7 mouse cellular contexts compared by ENCODE assay signal in the genomic region with DNA sequence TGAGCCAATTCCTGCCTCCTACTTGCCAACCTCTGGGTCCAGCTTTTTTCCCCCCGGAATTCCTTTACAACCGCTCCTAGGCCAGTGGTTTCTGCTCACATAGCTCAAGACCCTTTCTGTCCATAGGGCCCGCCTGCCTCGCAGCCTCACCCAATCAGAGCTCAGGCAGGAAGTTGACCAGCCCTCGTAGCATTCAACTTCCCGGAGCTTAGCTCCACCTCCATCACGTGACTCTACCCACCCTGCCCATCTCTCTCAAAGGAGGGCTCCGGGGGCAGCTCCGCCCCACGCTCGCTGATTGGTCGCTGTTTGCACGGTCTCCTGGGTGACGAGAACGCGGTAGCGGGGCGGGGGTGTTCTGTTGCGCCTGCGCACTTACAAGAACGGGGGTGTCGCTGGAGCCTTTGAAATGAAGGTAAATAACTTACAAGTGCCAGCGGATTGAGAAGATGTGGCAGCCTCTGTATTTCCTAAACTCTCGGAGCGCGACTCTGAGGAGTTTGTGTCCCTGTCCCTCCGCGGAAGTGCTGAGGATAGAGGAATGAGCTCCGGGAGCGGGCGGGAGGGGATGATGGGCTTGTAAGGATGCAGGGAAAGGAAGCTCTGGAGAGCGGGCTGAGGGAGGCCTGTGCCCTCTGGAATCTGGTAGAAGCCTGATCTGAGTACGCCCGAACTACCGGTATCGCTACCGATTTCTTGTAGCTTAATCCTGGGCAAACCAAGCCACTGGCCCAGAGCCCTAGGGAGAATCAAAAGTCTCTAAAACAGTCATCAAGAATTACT. TPM values are rescaled to one million over a fixed set of nuclear protein-coding genes. Genes with fewer than 3 reads are reported as not detected.
DNase-seq lines count a peak whose midpoint lies in the region; ATAC-seq lines count a peak whose summit lies in the region.

A gene (plus strand): TSS at position 351 of the 783 bp plus-strand sequence.

- WGBS in embryonic facial prominence, embryonic 11.5 days = under 1% methylated on average over 37 of the region's 37 CpGs
- under 1% methylated on average over 37 of the region's 37 CpGs for WGBS in limb, embryonic 10.5 days
- WGBS in midbrain, embryonic 13.5 days = under 1% methylated on average over 37 of the region's 37 CpGs

- H3K9ac ChIP-seq in embryonic facial prominence, embryonic 11.5 days (replicated peaks; ENCODE audit: low read length) = peak within 1 kb of the TSS; percentile 61
- H3K9ac ChIP-seq in midbrain, embryonic 13.5 days (replicated peaks) = peak within 1 kb of the TSS; percentile 75

- no peaks in the 10 kb centered on the region for H3K4me1 ChIP-seq in embryonic facial prominence, embryonic 11.5 days (ENCODE audit: control insufficient read depth, insufficient read depth, low read length)
- H3K4me1 ChIP-seq in limb, embryonic 10.5 days = peaks cover 11% of the 10 kb centered on the region
- H3K4me1 ChIP-seq in midbrain, embryonic 13.5 days (replicated peaks) = peaks cover 15% of the 10 kb centered on the region

- H3K36me3 ChIP-seq in embryonic facial prominence, embryonic 11.5 days (replicated peaks; ENCODE audit: control insufficient read depth, insufficient read depth, low read depth, low read length) = no peaks in the 10 kb centered on the region
- no peaks in the 10 kb centered on the region for H3K36me3 ChIP-seq in limb, embryonic 10.5 days
- H3K36me3 ChIP-seq in midbrain, embryonic 13.5 days = peaks cover 2% of the 10 kb centered on the region; the same call in 1 of the 2 replicates

- H3K4me2 ChIP-seq in embryonic facial prominence, embryonic 11.5 days (ENCODE audit: low read depth, low read length) = peak within 1 kb of the TSS; percentile 40
- peak within 1 kb of the TSS; percentile 74 for H3K4me2 ChIP-seq in midbrain, embryonic 13.5 days (replicated peaks)

- no peak within 1 kb of the TSS for H3K27ac ChIP-seq in embryonic facial prominence, embryonic 11.5 days (replicated peaks; ENCODE audit: low read depth, low read length)
- H3K27ac ChIP-seq in limb, embryonic 10.5 days = peak within 1 kb of the TSS; percentile 83
- peak within 1 kb of the TSS; percentile 79 for H3K27ac ChIP-seq in midbrain, embryonic 13.5 days

- no peaks in the 10 kb centered on the region for H3K9me3 ChIP-seq in embryonic facial prominence, embryonic 11.5 days (replicated peaks; ENCODE audit: control insufficient read depth, low read length)
- no peaks in the 10 kb centered on the region for H3K9me3 ChIP-seq in limb, embryonic 10.5 days (replicated peaks)
- H3K9me3 ChIP-seq in midbrain, embryonic 13.5 days = no peaks in the 10 kb centered on the region

- peak; percentile 99 for DNase-seq in adrenal gland, postnatal 14 days
- DNase-seq in embryonic facial prominence, embryonic 11.5 days (ENCODE audit: low spot score) = peak; percentile 98
- DNase-seq in kidney, adult 11 months = peak; percentile 100
- peak; percentile 95 for DNase-seq in limb, embryonic 10.5 days (ENCODE audit: low spot score)
- peak; percentile 93 for DNase-seq in spleen, adult 12 weeks (ENCODE audit: low spot score)

- peak within 1 kb of the TSS; percentile 46 for H3K4me3 ChIP-seq in embryonic facial prominence, embryonic 11.5 days (ENCODE audit: low read depth, low read length)
- peak within 1 kb of the TSS; percentile 69 for H3K4me3 ChIP-seq in limb, embryonic 10.5 days
- H3K4me3 ChIP-seq in midbrain, embryonic 13.5 days (replicated peaks) = peak within 1 kb of the TSS; percentile 60

- H3K27me3 ChIP-seq in embryonic facial prominence, embryonic 11.5 days (ENCODE audit: control insufficient read depth, insufficient read depth, low read length) = no peaks in the 10 kb centered on the region
- no peaks in the 10 kb centered on the region for H3K27me3 ChIP-seq in limb, embryonic 10.5 days (ENCODE audit: low read depth, poor library complexity, severe bottlenecking)
- H3K27me3 ChIP-seq in midbrain, embryonic 13.5 days = no peaks in the 10 kb centered on the region

- ATAC-seq in embryonic facial prominence, embryonic 11.5 days (replicated peaks; ENCODE audit: insufficient number of reproducible peaks, low FRiP score, low TSS enrichment, low read depth) = peak; percentile 99
- ATAC-seq in granulocyte monocyte progenitor cell, adult 5-6 weeks (replicated peaks; ENCODE audit: poor library complexity, severe bottlenecking) = peak; percentile 99
- ATAC-seq in midbrain, embryonic 13.5 days = peak; percentile 100

RNA-seq across cellular contexts. Expression of the gene that starts here (rescaled TPM):
- 8.3 and 9.0 TPM in 2 replicates for total RNA-seq in adrenal gland, postnatal 14 days (2021)
- 13.6 and 14.1 TPM in 2 replicates for polyA plus RNA-seq in embryonic facial prominence, embryonic 11.5 days (2014; fragmentation: Nextera tagmentation; extraction: Ambion mirVana)
- 5.2 and 6.3 TPM in 2 replicates for total RNA-seq in granulocyte monocyte progenitor cell, adult 5-6 weeks (2014; fragmentation: Nextera tagmentation)
- total RNA-seq in granulocyte monocyte progenitor cell, adult 5-6 weeks (2017) = 3.8 and 4.4 TPM in 2 replicates
- polyA plus RNA-seq in limb, embryonic 10.5 days (2016; fragmentation: Nextera tagmentation; extraction: Ambion mirVana) = 7.3 and 11.0 TPM in 2 replicates
- polyA plus RNA-seq in midbrain, embryonic 13.5 days (2015; fragmentation: Nextera tagmentation; extraction: Ambion mirVana) = 13.4 and 13.8 TPM in 2 replicates
